Comparison of ENCODE assay signal across 8 mouse cellular contexts in the genomic region with DNA sequence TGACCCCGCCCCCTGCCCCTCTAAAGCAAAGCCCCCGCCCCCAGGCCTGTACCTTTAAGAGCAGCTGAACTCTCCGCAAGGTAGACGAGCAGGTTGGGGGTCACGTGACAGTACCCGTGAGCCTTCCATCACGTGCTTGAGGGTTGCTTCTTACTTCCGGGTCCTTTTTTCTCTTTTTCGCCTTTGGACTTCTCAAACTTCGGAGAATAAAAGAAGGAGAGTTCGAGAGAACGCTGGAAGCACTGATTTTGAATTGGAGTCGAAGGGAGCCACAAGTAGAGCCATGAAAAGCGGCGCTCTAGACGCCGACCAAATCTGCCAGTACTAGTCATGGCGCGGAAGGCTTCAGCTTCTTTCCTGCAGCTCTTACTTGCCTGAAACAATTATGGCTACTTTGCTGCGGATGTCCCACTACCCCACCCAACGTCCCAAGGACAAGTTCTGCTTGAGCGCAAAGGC. TPM values are rescaled to one million over a fixed set of nuclear protein-coding genes. Genes with fewer than 3 reads are reported as not detected.
DNase-seq lines count a peak whose midpoint lies in the region; ATAC-seq lines count a peak whose summit lies in the region.

No protein-coding gene starts in this region.

- H3K27me3 ChIP-seq in hindbrain, embryonic 16.5 days (replicated peaks; ENCODE audit: control insufficient read depth, insufficient read depth, low read length), result no peaks in the 10 kb centered on the region

- H3K4me3 ChIP-seq in hindbrain, embryonic 16.5 days (ENCODE audit: low read length), result peak overlapping the region; percentile 65

- 2% methylated on average over 22 of the region's 22 CpGs for WGBS in hindbrain, embryonic 16.5 days

- H3K36me3 ChIP-seq in hindbrain, embryonic 16.5 days (ENCODE audit: control insufficient read depth, insufficient read depth, low read length), result peaks cover 3% of the 10 kb centered on the region

- peak overlapping the region; percentile 74 for H3K4me2 ChIP-seq in hindbrain, embryonic 16.5 days (ENCODE audit: low read length)

- peak; percentile 80 for DNase-seq in WW6 (ENCODE audit: low read depth, low spot score)
- peak; percentile 62 to 78 for DNase-seq in cerebellum, postnatal 4 days (ENCODE audit: low spot score in 2 of 2)
- peak; percentile 90 for DNase-seq in gastrocnemius, adult 18-20 months (ENCODE audit: low spot score)
- peak; percentile 83 for DNase-seq in left cerebral cortex, adult 11 months (ENCODE audit: low spot score)
- DNase-seq in lung, postnatal 36 days, result peak; percentile 95
- peak; percentile 92 for DNase-seq in retina, embryonic 14.5 days (ENCODE audit: low spot score)
- peak; percentile 78 to 85 for DNase-seq in thymus, postnatal 36 days

- peaks cover 10% of the 10 kb centered on the region for H3K4me1 ChIP-seq in hindbrain, embryonic 16.5 days (ENCODE audit: control insufficient read depth, insufficient read depth, low read depth, low read length)

- H3K27ac ChIP-seq in hindbrain, embryonic 16.5 days (ENCODE audit: low read depth, low read length), result peak overlapping the region; percentile 90

- H3K9ac ChIP-seq in hindbrain, embryonic 16.5 days (ENCODE audit: low read depth, low read length), result peak overlapping the region; percentile 72

- no peaks in the 10 kb centered on the region for H3K9me3 ChIP-seq in hindbrain, embryonic 16.5 days (ENCODE audit: control insufficient read depth, low read length)

- peak; percentile 92 for ATAC-seq in hindbrain, embryonic 16.5 days

RNA-seq across cellular contexts. Expression of gene Apobr, which starts 1.5 kb away (rescaled TPM):
- under 1 TPM; 0.47 to 0.59 TPM for total RNA-seq in gastrocnemius, adult 18-20 months (2021)
- polyA plus RNA-seq in hindbrain, embryonic 16.5 days (2015; fragmentation: Nextera tagmentation; extraction: Ambion mirVana), result 0.36 and 0.88 TPM in 2 replicates

RNA-seq across cellular contexts. Expression of gene Cln3, which starts 2.3 kb away (rescaled TPM):
- total RNA-seq in gastrocnemius, adult 18-20 months (2021), result 10 to 100 TPM; 12.7 to 14.4 TPM
- polyA plus RNA-seq in hindbrain, embryonic 16.5 days (2015; fragmentation: Nextera tagmentation; extraction: Ambion mirVana), result 37.1 and 38.9 TPM in 2 replicates

RNA-seq across cellular contexts. Expression of gene Il27, which starts 11.5 kb away (rescaled TPM):
- total RNA-seq in gastrocnemius, adult 18-20 months (2021), result under 1 TPM in 1 of 2 experiments, not detected in 1; 0.31 TPM
- polyA plus RNA-seq in hindbrain, embryonic 16.5 days (2015; fragmentation: Nextera tagmentation; extraction: Ambion mirVana), result not detected in 2 replicates

RNA-seq across cellular contexts. Expression of gene Eif3c, which starts 17.1 kb away (rescaled TPM):
- total RNA-seq in gastrocnemius, adult 18-20 months (2021), result 100 to 1,000 TPM; 167 to 171 TPM
- polyA plus RNA-seq in hindbrain, embryonic 16.5 days (2015; fragmentation: Nextera tagmentation; extraction: Ambion mirVana), result 172 and 174 TPM in 2 replicates

RNA-seq across cellular contexts. Expression of gene Nupr1, which starts 47.4 kb away (rescaled TPM):
- total RNA-seq in gastrocnemius, adult 18-20 months (2021), result 1 to 10 TPM; 7.5 to 8.8 TPM
- 14.8 and 15.6 TPM in 2 replicates for polyA plus RNA-seq in hindbrain, embryonic 16.5 days (2015; fragmentation: Nextera tagmentation; extraction: Ambion mirVana)

Comparison
In these comparisons a context has a peak if more than half of its experiments do, and no peak if none do; other contexts are left out.
1. Peak in every context shown above with its lines: DNase-seq, ATAC-seq, H3K4me3 ChIP-seq and H3K27ac ChIP-seq.